Mouse (Mus musculus) layer of hippocampus, postnatal 36 days (tissue): ENCODE measurements around the gene Slc35e3. TPM values are rescaled to one million over a fixed set of nuclear protein-coding genes. Genes with fewer than 3 reads are reported as not detected.
A peak's percentile ranks its signal among the peaks of the same experiment; 100 is the strongest.

Source experiments
- DNase-seq, 2 experiments: peaks; one replicate each; pipeline ENCODE4 v3.0.0; 2022
- total RNA-seq, 2 experiments: library from RNA; stranded (reverse); gene quantifications; 2 replicates each; pipeline ENCODE4 v1.2.3; 2021

The Slc35e3 gene
- total RNA-seq, result 10 to 100 TPM; 31.2 to 33.7 TPM

DNA sequence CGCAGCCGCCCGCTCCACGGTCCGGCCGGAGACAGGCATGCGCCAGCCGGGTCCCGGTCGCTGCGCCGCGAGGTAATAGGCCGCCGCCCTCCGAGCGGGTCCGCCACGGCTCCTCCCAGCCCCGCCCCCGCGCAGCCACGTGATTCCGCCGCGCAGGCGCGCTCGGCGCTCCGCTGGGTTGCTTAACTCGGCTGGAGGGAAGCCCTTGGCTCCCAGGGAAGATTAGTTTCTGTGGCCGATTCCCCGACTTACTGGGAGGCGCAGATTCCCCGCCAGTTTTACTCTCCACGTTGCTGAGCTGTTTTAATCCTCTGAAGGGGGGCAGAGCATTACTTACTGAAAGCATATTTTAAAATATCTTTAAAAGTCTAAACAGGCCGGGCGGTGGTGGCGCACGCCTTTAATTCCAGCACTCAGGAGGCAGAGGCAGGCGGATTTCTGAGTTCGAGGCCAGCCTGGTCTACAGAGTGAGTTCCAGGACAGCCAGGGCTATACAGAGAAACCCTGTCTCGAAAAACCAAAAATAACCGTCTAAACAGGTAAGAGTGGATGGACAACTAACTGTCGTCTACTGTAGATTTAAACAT is at the start of gene Slc35e3:
TSS of gene Slc35e3 (minus strand) at position 69 of the 587 bp plus-strand sequence.
- DNase-seq, result peak; percentile 95 to 96

- DNase-seq, result no peak
Observed at GRCm38 (mm10) chr10:117795206-117795605, 49.0 kb upstream of the Slc35e3 start.

DNA sequence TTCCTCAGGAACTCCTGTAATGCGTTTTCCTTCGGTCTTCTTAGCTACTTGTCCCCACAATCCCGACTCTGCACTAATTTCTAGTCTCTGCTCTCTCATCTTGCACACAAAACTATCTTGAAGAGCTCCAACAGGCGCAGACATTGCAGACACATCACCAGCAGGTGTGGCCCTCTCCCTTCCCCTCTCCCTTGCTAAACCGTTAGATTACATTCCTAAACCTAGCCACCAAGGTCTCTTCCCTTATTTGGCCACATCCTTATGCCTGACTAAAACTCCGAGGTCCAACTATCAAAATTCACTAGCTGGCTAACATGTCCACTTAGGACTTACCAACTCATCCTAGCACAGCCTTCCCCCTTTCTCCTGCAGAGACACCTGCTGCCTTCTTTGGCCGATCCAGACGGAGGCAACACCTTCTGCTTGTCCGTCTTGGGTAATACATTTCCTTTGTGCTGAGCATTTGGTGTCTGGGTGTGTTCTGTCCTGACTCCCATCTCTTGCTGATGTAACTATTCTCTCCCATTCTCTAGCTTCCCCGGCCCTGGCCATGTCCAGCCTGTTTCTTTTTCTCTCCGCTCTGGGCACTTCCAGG is 47.4 kb upstream of the Slc35e3 start:
- no peak for DNase-seq

DNA sequence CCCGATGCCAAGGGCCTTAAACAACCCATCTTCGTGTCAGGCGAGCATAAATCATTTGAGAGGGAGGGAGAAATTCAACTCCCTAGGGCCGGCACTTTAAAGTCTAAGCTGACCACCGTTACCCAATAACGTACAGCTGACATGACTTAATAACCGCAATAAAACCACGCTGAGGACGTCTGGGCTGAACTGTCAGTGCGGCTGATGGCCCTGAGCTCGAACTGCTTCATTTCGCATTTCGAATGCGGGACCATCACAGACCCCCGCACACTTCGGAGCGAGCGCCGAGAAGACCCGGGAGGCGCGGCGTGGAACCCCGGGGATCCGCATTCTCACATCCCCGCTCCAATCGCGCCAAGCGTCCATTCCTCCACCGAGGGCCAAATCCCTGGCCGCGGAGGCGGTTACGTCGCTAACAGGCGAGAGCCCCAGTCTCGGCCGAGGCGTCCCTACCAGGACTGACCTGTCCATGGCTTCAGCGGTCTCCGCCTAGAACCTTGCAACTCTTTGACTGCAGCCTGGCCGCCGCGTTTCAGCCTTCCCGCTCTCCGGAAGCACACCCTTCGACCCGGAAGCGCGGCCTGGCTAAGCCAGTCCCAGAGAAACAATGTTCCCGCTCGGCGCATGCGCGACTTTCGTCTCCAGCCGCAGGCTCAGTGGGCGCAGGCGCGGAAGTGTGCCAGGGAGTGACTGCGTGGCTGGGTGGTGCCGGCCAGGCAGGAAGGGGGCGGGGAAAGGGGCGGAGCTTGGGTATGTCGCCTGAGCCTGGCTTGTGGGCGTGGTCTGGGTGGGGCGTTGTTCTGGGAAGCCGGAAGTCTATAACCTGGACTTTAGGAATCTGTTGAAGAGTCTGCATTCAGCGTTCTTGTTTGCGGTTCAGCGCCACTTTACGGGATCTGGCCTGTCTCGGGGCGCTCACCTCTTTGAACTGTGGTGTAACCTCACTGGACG is 46.3 kb upstream of the Slc35e3 start, which contains the start of gene Nup107:
TSS of gene Nup107 (minus strand) at position 565 of the 951 bp plus-strand sequence.
- DNase-seq, result peak; percentile 100

DNA sequence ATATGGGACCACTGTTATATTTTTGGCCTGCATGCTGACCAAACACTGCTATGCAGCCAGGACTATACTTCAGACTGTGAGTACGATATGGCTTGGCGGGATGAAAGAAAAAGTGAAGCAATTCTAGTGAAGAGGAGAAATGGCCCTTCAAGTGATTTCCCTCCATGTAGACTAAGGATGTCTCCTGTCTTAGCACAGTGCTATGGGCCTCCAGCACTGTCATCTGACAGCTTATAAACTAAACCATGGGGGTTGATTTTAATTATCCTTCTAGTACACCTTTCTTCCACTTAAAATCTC is 45.0 kb upstream of the Slc35e3 start:
- DNase-seq, result no peak

- no peak for DNase-seq
Observed at GRCm38 (mm10) chr10:117790421-117791170, 44.4 kb upstream of the Slc35e3 start.

GRCm38 (mm10) chr10:117790011-117790410 is 43.8 kb upstream of the Slc35e3 start:
- no peak for DNase-seq

DNA sequence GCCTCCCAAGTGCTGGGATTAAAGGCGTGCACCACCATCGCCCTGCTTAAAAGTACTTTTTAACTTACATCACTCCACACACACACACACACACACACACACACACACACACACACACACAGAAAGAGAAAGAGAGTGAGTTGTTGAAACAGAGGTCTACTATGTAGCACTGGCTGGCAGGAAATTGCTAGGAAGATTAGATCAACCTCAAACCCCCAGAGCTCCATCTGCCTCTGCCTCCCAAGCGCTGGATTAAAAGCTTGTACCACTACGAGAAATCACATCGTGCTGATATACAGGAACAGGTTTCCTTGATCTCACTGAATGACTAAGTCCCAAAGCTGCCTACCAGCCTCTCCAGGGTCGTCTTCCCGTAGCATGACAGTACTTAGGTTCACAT is 38.5 kb upstream of the Slc35e3 start:
- no peak for DNase-seq

DNA sequence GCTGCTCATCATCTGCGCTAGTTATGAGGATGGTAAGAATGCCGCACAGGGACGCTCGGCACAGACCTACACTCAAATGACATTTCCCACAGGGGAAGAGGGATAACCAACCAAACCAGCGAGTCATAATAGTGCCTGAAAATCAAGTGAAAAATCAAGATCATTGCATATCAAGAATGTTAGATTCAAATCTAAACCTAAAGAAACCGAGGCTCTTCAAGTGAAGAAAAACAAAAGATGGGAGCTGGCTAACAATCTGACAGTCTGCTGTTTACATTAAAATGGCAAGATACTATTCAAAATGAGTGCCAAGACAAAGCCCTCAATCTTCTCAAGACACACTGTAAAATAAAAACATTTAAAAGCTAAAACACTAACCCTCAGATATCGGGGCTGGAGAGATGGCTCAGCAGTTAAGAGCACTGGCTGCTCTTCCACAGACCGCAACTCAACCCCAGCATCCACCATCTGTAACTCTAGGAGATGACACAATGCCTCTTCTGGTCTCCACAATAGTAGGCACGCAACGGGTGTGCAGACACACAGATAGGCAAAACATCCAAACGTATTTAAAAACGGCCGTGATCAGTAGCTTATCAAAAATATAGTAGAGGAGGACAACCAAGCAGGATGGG is 37.7 kb upstream of the Slc35e3 start:
- no peak for DNase-seq

DNA sequence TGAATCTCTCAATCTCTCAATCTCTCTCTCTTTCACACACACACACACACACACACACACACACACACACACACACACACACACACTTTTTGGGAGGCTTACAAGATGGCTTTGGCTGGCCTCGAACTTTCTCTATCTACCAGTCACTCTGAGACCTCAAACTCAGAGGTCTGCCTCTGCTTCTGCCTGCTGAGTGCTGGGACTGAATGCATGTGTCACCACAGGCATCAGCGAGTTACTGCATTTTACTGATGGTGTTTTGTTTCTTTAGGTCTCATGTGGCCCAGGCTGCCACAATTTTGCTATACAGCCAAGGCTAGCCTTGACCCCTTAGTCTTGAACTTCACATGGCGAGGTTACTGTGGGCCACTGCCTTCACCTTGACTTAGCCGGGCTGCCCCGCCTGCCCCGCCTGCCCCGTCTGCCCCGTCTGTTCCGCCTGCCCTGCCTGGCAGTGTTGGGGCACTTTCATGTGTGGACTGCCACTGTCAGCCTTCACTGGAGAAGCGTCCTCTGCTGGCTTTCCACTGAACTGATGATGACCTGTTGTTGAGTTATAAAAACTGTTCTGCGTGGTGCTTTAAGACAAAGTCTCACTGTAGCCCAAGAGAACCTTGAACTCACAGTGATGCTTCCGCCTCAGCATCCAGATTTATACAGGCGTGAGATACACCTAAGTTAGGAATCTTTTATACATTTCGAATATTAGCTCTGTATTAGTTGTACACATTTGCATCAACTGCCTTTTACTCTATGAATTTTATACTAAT is 36.5 kb upstream of the Slc35e3 start:
- no peak for DNase-seq

- no peak for DNase-seq
Observed at GRCm38 (mm10) chr10:117782056-117782455, 35.9 kb upstream of the Slc35e3 start.

- no peak for DNase-seq
Observed at GRCm38 (mm10) chr10:117781021-117781725, 35.0 kb upstream of the Slc35e3 start.

DNA sequence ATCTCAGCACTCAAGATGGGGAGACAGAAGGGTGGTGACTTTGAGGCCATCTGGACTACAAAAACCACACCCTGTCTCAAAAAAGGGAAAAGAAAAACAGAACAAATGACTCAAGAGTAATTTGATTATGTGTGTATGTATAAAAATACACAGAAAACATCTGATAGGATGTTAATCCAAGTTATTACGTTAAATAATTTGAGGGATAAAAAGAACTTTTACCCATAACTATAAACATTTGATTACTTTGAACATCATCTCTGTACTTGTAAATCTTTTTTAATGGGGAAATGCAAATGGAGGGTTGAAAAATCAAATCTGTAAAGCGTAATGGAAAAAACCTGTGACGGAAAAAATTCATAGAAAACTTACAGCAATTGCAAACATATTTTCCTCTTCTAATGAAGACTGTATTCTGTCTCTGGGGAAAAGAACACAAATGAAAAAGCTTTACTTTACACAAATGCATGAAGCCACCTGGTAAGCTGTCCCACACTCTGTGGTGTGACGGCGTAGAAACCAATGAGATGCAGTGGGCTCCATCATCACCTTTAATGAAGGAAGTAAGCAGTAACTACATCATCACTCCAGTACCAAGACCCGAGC is 34.2 kb upstream of the Slc35e3 start:
- DNase-seq, result no peak

GRCm38 (mm10) chr10:117779581-117780305 is 33.6 kb upstream of the Slc35e3 start:
- DNase-seq, result no peak

- no peak for DNase-seq
Observed at GRCm38 (mm10) chr10:117778951-117779350, 32.8 kb upstream of the Slc35e3 start.

DNA sequence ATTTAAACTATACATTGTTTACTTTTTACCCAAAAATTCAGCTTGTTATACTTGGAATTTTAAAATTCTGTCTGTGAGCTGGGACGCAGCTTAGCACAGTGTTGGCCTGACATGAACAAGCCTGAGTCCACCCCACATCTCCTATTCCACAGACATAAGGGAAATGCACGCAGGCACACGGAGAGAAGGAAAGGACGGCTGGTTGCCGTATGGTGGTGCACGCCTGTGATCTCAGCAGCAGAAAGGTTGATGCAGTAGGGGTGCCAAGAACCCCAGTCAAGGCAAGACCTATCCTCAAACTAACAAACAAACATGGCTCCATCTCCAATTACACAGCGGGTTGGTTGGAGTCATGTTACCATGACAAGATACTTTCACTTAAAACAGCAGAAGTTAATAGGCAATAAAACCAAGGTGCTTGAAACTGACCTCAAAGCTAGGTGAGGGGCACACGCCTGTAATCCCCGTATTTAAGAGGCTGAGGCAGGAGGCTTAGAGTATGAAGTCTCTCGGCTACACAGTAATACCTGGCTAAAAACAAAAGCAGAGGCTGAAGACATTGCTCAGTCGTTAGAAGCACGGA is 32.3 kb upstream of the Slc35e3 start:
- no peak for DNase-seq

GRCm38 (mm10) chr10:117777501-117778327 is 31.5 kb upstream of the Slc35e3 start:
- DNase-seq, result no peak

GRCm38 (mm10) chr10:117777103-117777470 is 30.9 kb upstream of the Slc35e3 start:
- no peak for DNase-seq
